Mouse (Mus musculus) heart, embryonic 14.5 days (tissue): ENCODE measurements around the gene Mdm4. TPM values are rescaled to one million over a fixed set of nuclear protein-coding genes. Genes with fewer than 3 reads are reported as not detected.

Experiments
- ATAC-seq: fragments of 200-750 bp; cut with Nextera tagmentation; 2 replicates; pipeline ENCODE4 v1.8.0; 2017; ENCODE audit warnings: low read depth, moderate TSS enrichment; ENCODE audit not compliant: insufficient number of reproducible peaks, insufficient read depth, low FRiP score
- H3K27ac ChIP-seq, 2 experiments: fragments of 200-500 bp in 1 of 2; fragments of 300-500 bp in 1 of 2; sonication (generic) in 1 of 2; replicated peaks in 1 of 2; 2 replicates each; pipeline ENCODE4 v1.5.1; 2012 to 2014; ENCODE audit warnings: low read depth in 2 of 2, low read length in 2 of 2, control low read depth in 1 of 2, mild to moderate bottlenecking in 1 of 2, mixed read lengths in 1 of 2; ENCODE audit not compliant: control insufficient read depth in 1 of 2, insufficient read depth in 1 of 2
- H3K27me3 ChIP-seq: fragments of 300-500 bp; sonication (generic); 2 replicates; pipeline ENCODE4 v1.6.1; 2014; ENCODE audit warnings: mild to moderate bottlenecking, low read length, control low read depth; ENCODE audit not compliant: control insufficient read depth, insufficient read depth
- H3K36me3 ChIP-seq: fragments of 300-500 bp; sonication (generic); 2 replicates; pipeline ENCODE4 v1.6.1; 2014; ENCODE audit warnings: mild to moderate bottlenecking, control low read depth, low read length, mixed read lengths; ENCODE audit not compliant: control insufficient read depth, insufficient read depth
- H3K4me1 ChIP-seq, 2 experiments: fragments of 200-500 bp in 1 of 2; fragments of 300-500 bp in 1 of 2; sonication (generic) in 1 of 2; 2 replicates each; pipeline ENCODE4 v1.6.1; 2012 to 2014; ENCODE audit warnings: low read length in 2 of 2, control low read depth in 1 of 2, mixed read lengths in 1 of 2; ENCODE audit not compliant: control insufficient read depth in 2 of 2, insufficient read depth in 2 of 2
- H3K4me2 ChIP-seq: fragments of 300-500 bp; sonication (generic); 2 replicates; pipeline ENCODE4 v1.6.1; 2014; ENCODE audit warnings: mild to moderate bottlenecking, low read length
- H3K4me3 ChIP-seq, 2 experiments: fragments of 200-500 bp in 1 of 2; fragments of 300-500 bp in 1 of 2; sonication (generic) in 1 of 2; 2 replicates each; pipeline ENCODE4 v1.5.1; 2012 to 2014; ENCODE audit warnings: low read length in 2 of 2, mild to moderate bottlenecking in 2 of 2, control low read depth in 1 of 2, low read depth in 1 of 2, moderate library complexity in 1 of 2; ENCODE audit not compliant: control insufficient read depth in 1 of 2, insufficient read depth in 1 of 2
- H3K9ac ChIP-seq: fragments of 300-500 bp; sonication (generic); 2 replicates; pipeline ENCODE4 v1.6.1; 2014; ENCODE audit warnings: mild to moderate bottlenecking, low read length
- H3K9me3 ChIP-seq: fragments of 300-500 bp; sonication (generic); 2 replicates; pipeline ENCODE4 v1.6.1; 2016; ENCODE audit warnings: low read length, control low read depth; ENCODE audit not compliant: control insufficient read depth
- WGBS: fragments of 180-500 bp; shearing (Covaris S2); extraction: QIAGEN DNeasy Blood & Tissue Kit; methylation state at CpG from one replicate; pipeline ENCODE4 v1.1.7; 2014; 5-methylcytosine and 5-hydroxymethylcytosine counted together
- microRNA-seq: library from miRNA; unstranded; fragments of <30 nt; microRNA quantifications from one replicate; pipeline ENCODE4, GENCODE M21; 2016
- polyA plus RNA-seq: library from polyadenylated mRNA; unstranded; fragments of >200 nt; fragmentation: Nextera tagmentation; extraction: Ambion mirVana; gene quantifications from 2 replicates; pipeline ENCODE4 v1.2.1, GENCODE M21; 2014

The Mdm4 gene
- polyA plus RNA-seq, 1 experiment from 2014 or later: 38.2 TPM

DNA sequence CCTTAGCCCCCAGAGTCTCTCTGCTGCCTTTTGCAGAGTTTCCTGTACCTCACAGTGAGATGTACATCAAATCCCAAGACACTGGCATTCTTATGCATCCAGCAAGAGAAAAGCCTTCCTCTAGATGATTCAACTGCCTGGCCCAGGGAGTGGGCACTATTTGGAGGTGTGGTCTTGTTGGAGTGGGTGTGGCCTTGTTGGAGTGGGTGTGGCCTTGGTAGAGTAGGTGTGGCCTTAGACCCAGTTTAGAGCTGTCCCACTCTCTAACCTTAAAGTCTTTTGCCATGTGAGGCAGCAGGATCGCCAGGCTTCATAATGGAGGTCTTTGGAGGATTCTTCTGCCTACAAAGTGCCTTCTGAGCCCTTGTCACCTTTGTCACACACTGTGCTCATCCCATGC lies 120.4 kb downstream of the Mdm4 start:
- WGBS: 89% methylated on average over 1 of the region's 1 CpGs
- no peak for ATAC-seq

More for the DNA sequence above, 120.4 kb downstream of the Mdm4 start:
- Histone ChIP-seq H3K9ac (no peak overlapping the region), H3K4me3 (no peak overlapping the region), H3K9me3 (no peaks in the 10 kb centered on the region), H3K27me3 (no peaks in the 10 kb centered on the region), H3K4me2 (no peak overlapping the region), H3K36me3 (no peaks in the 10 kb centered on the region), H3K4me1 (no peaks in the 10 kb centered on the region), H3K27ac (no peak overlapping the region)

Small RNA genes lying within 50 kb of the gene (microRNA-seq; reads per million reads assigned to microRNA genes)
- gene Gm44300: not detected

Other genes with a start within 250 kb of the Mdm4 start
- gene Lrrn2, start 150.3 kb downstream of the Mdm4 start, polyA plus RNA-seq: 11.4 and 12.0 TPM in 2 replicates
- gene Pik3c2b, start 15.1 kb upstream of the Mdm4 start, polyA plus RNA-seq: 11.4 and 12.8 TPM in 2 replicates
- 24.5 and 24.6 TPM in 2 replicates for gene Ppp1r15b, start 100.6 kb upstream of the Mdm4 start, polyA plus RNA-seq
- 12.4 and 16.5 TPM in 2 replicates for gene Plekha6, start 133.6 kb upstream of the Mdm4 start, polyA plus RNA-seq